Mouse (Mus musculus): ENCODE data around the gene Ccnf. TPM values are rescaled to one million over a fixed set of nuclear protein-coding genes. Genes with fewer than 3 reads are reported as not detected.

The Ccnf gene
- polyA plus RNA-seq, 1 experiment from 2014 or later: 61.9 TPM

GRCm38 (mm10) chr17:24208641-24209042 is 42.6 kb downstream of the Ccnf start:
- no peaks in the 10 kb centered on the region for H3K36me3 ChIP-seq
- H3K9me3 ChIP-seq: no peaks in the 10 kb centered on the region
- peaks cover 5% of the 10 kb centered on the region; the same call in 1 of the 2 replicates for H3K27me3 ChIP-seq
- 1% methylated on average over 29 of the region's 29 CpGs for WGBS
- H3K27ac ChIP-seq: peak overlapping the region; percentile 97
- peaks cover 84% of the 10 kb centered on the region for H3K4me1 ChIP-seq
- peak overlapping the region; percentile 89 for H3K9ac ChIP-seq
- ATAC-seq (ENCODE audit: insufficient number of reproducible peaks, insufficient read depth, low FRiP score, low TSS enrichment, low read depth): no peak
- H3K4me2 ChIP-seq: peak overlapping the region; percentile 96
- peak overlapping the region; percentile 71 for H3K4me3 ChIP-seq

GRCm38 (mm10) chr17:24207768-24208640 is 43.3 kb downstream of the Ccnf start:
- H3K4me1 ChIP-seq: peaks cover 90% of the 10 kb centered on the region
- ATAC-seq (ENCODE audit: insufficient number of reproducible peaks, insufficient read depth, low FRiP score, low TSS enrichment, low read depth): no peak
- peaks cover 5% of the 10 kb centered on the region; the same call in 1 of the 2 replicates for H3K27me3 ChIP-seq
- H3K4me3 ChIP-seq: peak overlapping the region; percentile 71
- peak overlapping the region; percentile 97 for H3K27ac ChIP-seq
- H3K4me2 ChIP-seq: peak overlapping the region; percentile 96
- H3K9me3 ChIP-seq: no peaks in the 10 kb centered on the region
- WGBS: 54% methylated on average over 34 of the region's 34 CpGs
- H3K36me3 ChIP-seq: no peaks in the 10 kb centered on the region
- peak overlapping the region; percentile 89 for H3K9ac ChIP-seq

GRCm38 (mm10) chr17:24206451-24207351 is 44.6 kb downstream of the Ccnf start:
- Histone ChIP-seq H3K36me3 (no peaks in the 10 kb centered on the region), H3K4me1 (peaks cover 84% of the 10 kb centered on the region), H3K4me2 (peak overlapping the region; percentile 96), H3K27me3 (peaks cover 5% of the 10 kb centered on the region; the same call in 1 of the 2 replicates), H3K9ac (peak overlapping the region; percentile 89), H3K4me3 (peak overlapping the region; percentile 71), H3K9me3 (no peaks in the 10 kb centered on the region), H3K27ac (peak overlapping the region; percentile 60)
- 5% methylated on average over 61 of the region's 62 CpGs for WGBS
- no peak for ATAC-seq (ENCODE audit: insufficient number of reproducible peaks, insufficient read depth, low FRiP score, low TSS enrichment, low read depth)

GRCm38 (mm10) chr17:24205908-24206361 is 45.3 kb downstream of the Ccnf start:
- H3K9ac ChIP-seq: peak overlapping the region; percentile 89
- H3K27ac ChIP-seq: peak overlapping the region; percentile 60
- peak overlapping the region; percentile 96 for H3K4me2 ChIP-seq
- H3K36me3 ChIP-seq: no peaks in the 10 kb centered on the region
- peaks cover 5% of the 10 kb centered on the region; the same call in 1 of the 2 replicates for H3K27me3 ChIP-seq
- H3K4me3 ChIP-seq: peak overlapping the region; percentile 71
- no peak for ATAC-seq (ENCODE audit: insufficient number of reproducible peaks, insufficient read depth, low FRiP score, low TSS enrichment, low read depth)
- H3K4me1 ChIP-seq: peaks cover 76% of the 10 kb centered on the region
- 8% methylated on average over 15 of the region's 15 CpGs for WGBS
- H3K9me3 ChIP-seq: no peaks in the 10 kb centered on the region

- H3K4me1 ChIP-seq: peaks cover 71% of the 10 kb centered on the region
- peak within 1 kb of the TSS; percentile 89 for H3K9ac ChIP-seq
- peak within 1 kb of the TSS; percentile 96 for H3K4me2 ChIP-seq
- H3K4me3 ChIP-seq: peak within 1 kb of the TSS; percentile 71
- peaks cover 5% of the 10 kb centered on the region; the same call in 1 of the 2 replicates for H3K27me3 ChIP-seq
- H3K9me3 ChIP-seq: no peaks in the 10 kb centered on the region
- peak; percentile 65 for ATAC-seq (ENCODE audit: insufficient number of reproducible peaks, insufficient read depth, low FRiP score, low TSS enrichment, low read depth)
- no peaks in the 10 kb centered on the region for H3K36me3 ChIP-seq
- H3K27ac ChIP-seq: peak within 1 kb of the TSS; percentile 60
- WGBS: under 1% methylated on average over 59 of the region's 65 CpGs
Measured at GRCm38 (mm10) chr17:24205284-24205888, 45.9 kb downstream of the Ccnf start, which contains the start of gene Tbc1d24. Tbc1d24 (minus strand) TSS chr17:24205562.

- Histone ChIP-seq H3K27me3 (peaks cover 5% of the 10 kb centered on the region; the same call in 1 of the 2 replicates), H3K4me3 (peak overlapping the region; percentile 71), H3K27ac (peak overlapping the region; percentile 28), H3K36me3 (no peaks in the 10 kb centered on the region), H3K9me3 (no peaks in the 10 kb centered on the region), H3K4me1 (peaks cover 68% of the 10 kb centered on the region), H3K4me2 (peak overlapping the region; percentile 96), H3K9ac (peak overlapping the region; percentile 89)
- 7% methylated on average over 7 of the region's 7 CpGs for WGBS
- ATAC-seq (ENCODE audit: insufficient number of reproducible peaks, insufficient read depth, low FRiP score, low TSS enrichment, low read depth): no peak
Measured at GRCm38 (mm10) chr17:24204846-24205245, 46.4 kb downstream of the Ccnf start.

GRCm38 (mm10) chr17:24203611-24204534 is 47.4 kb downstream of the Ccnf start:
- no peak for ATAC-seq (ENCODE audit: insufficient number of reproducible peaks, insufficient read depth, low FRiP score, low TSS enrichment, low read depth)
- H3K27ac ChIP-seq: no peak overlapping the region
- H3K9ac ChIP-seq: peak overlapping the region; percentile 89
- WGBS: 73% methylated on average over 3 of the region's 3 CpGs
- H3K27me3 ChIP-seq: peaks cover 5% of the 10 kb centered on the region; the same call in 1 of the 2 replicates
- H3K9me3 ChIP-seq: no peaks in the 10 kb centered on the region
- peak overlapping the region; percentile 96 for H3K4me2 ChIP-seq
- no peaks in the 10 kb centered on the region for H3K36me3 ChIP-seq
- H3K4me1 ChIP-seq: peaks cover 59% of the 10 kb centered on the region
- H3K4me3 ChIP-seq: peak overlapping the region; percentile 71

- ATAC-seq (ENCODE audit: insufficient number of reproducible peaks, insufficient read depth, low FRiP score, low TSS enrichment, low read depth): no peak
- H3K9ac ChIP-seq: no peak overlapping the region
Measured at GRCm38 (mm10) chr17:24203068-24203467, 48.2 kb downstream of the Ccnf start.

GRCm38 (mm10) chr17:24201092-24201491 is 50.2 kb downstream of the Ccnf start:
- Histone ChIP-seq H3K4me2 (no peak overlapping the region), H3K9me3 (no peaks in the 10 kb centered on the region), H3K27me3 (peaks cover 3% of the 10 kb centered on the region; the same call in 1 of the 2 replicates), H3K4me3 (no peak overlapping the region), H3K36me3 (no peaks in the 10 kb centered on the region), H3K9ac (no peak overlapping the region), H3K4me1 (peaks cover 32% of the 10 kb centered on the region), H3K27ac (no peak overlapping the region)
- ATAC-seq (ENCODE audit: insufficient number of reproducible peaks, insufficient read depth, low FRiP score, low TSS enrichment, low read depth): no peak
- WGBS: 83% methylated on average over 4 of the region's 4 CpGs

More at GRCm38 (mm10) chr17:24203068-24203467, 48.2 kb downstream of the Ccnf start:
- Histone ChIP-seq H3K4me2 (peak overlapping the region; percentile 96; the same call in 1 of the 2 replicates), H3K9me3 (no peaks in the 10 kb centered on the region), H3K4me1 (peaks cover 51% of the 10 kb centered on the region), H3K36me3 (no peaks in the 10 kb centered on the region), H3K27ac (no peak overlapping the region), H3K4me3 (no peak overlapping the region), H3K27me3 (peaks cover 5% of the 10 kb centered on the region; the same call in 1 of the 2 replicates)
- WGBS: 39% methylated on average over 4 of the region's 4 CpGs

GRCm38 (mm10) chr17:24199741-24200140 is 51.5 kb downstream of the Ccnf start:
- WGBS: 73% methylated on average over 4 of the region's 4 CpGs
- no peak overlapping the region for H3K4me2 ChIP-seq
- no peaks in the 10 kb centered on the region for H3K27me3 ChIP-seq
- H3K36me3 ChIP-seq: no peaks in the 10 kb centered on the region
- no peak for ATAC-seq (ENCODE audit: insufficient number of reproducible peaks, insufficient read depth, low FRiP score, low TSS enrichment, low read depth)
- peaks cover 23% of the 10 kb centered on the region for H3K4me1 ChIP-seq
- no peak overlapping the region for H3K27ac ChIP-seq
- H3K9me3 ChIP-seq: no peaks in the 10 kb centered on the region
- H3K4me3 ChIP-seq: no peak overlapping the region
- 0 out of 2 replicates have a peak overlapping the region, but pooled peaks have one; percentile 11 for H3K9ac ChIP-seq

Measured in embryonic facial prominence, embryonic 13.5 days (tissue).